26 mouse cellular contexts compared by ENCODE assay signal in the genomic region with DNA sequence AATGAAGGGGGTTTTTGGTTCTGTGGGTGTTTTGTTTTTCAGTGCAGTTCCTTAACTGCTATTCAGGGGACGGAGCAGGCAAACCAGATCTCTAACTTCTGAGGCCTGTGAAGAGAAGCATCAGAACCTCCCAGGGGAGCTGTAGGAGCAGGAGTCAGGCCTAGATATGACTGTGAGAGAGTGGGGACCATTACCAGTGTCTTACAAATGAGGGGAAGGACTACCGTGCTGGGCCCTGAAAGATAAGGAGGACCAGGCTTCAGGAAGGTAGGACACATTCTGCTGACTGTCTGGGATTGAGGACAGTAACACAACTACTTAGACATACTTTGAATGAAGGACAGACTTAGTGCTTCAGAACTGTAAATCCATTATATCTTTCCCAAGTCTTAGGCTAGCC. TPM values are rescaled to one million over a fixed set of nuclear protein-coding genes. Genes with fewer than 3 reads are reported as not detected.
"Had no signal": no experiment of that assay in that cellular context is flagged by ENCODE, and none has a peak within 500 bp of the region (broad histone marks: within the 10 kb centered on the region; RNA-seq: fewer than 3 reads in every experiment).

No protein-coding gene starts in this region.

- H3K4me1 ChIP-seq: heart, embryonic 13.5 days; heart, embryonic 15.5 days; hindbrain, embryonic 13.5 days; hindbrain, embryonic 15.5 days; kidney, embryonic 15.5 days; limb, embryonic 13.5 days; limb, embryonic 15.5 days had no signal

- DNase-seq: forebrain, postnatal 0 days; gastrocnemius, postnatal 14 days; gastrocnemius, postnatal 36 days; heart, adult 18-20 months; heart, postnatal 14 days; heart, postnatal 36 days; kidney, adult 11 months; kidney, adult 2 months; kidney, adult 9 months; kidney, postnatal 14 days; kidney, postnatal 36 days; layer of hippocampus, adult 9-11 months; layer of hippocampus, postnatal 36 days; left cerebral cortex, postnatal 4 days had no signal

- ATAC-seq: forebrain, postnatal 0 days; hindbrain, postnatal 0 days; intestine, embryonic 16.5 days had no signal

- H3K9me3 ChIP-seq: heart, embryonic 13.5 days; heart, embryonic 15.5 days; hindbrain, embryonic 13.5 days; hindbrain, embryonic 15.5 days; kidney, embryonic 15.5 days; limb, embryonic 13.5 days; limb, embryonic 15.5 days had no signal

- H3K9ac ChIP-seq: forebrain, postnatal 0 days; heart, embryonic 13.5 days; heart, embryonic 15.5 days; hindbrain, embryonic 13.5 days; hindbrain, embryonic 15.5 days; kidney, embryonic 15.5 days; limb, embryonic 13.5 days; limb, embryonic 15.5 days had no signal

- H3K4me2 ChIP-seq: heart, embryonic 11.5 days; heart, embryonic 13.5 days; heart, embryonic 15.5 days; hindbrain, embryonic 13.5 days; hindbrain, embryonic 15.5 days; kidney, embryonic 15.5 days; limb, embryonic 13.5 days; limb, embryonic 15.5 days had no signal

- H3K4me3 ChIP-seq: heart, embryonic 13.5 days; heart, embryonic 15.5 days; hindbrain, embryonic 13.5 days; hindbrain, embryonic 15.5 days; kidney, embryonic 15.5 days; limb, embryonic 13.5 days; limb, embryonic 15.5 days had no signal

- H3K27me3 ChIP-seq: heart, embryonic 13.5 days; heart, embryonic 15.5 days; hindbrain, embryonic 13.5 days; hindbrain, embryonic 15.5 days; kidney, embryonic 15.5 days; limb, embryonic 13.5 days; limb, embryonic 15.5 days had no signal

- H3K27ac ChIP-seq: heart, embryonic 13.5 days; heart, embryonic 15.5 days; hindbrain, embryonic 13.5 days; hindbrain, embryonic 15.5 days; hindbrain, postnatal 0 days; kidney, embryonic 15.5 days; kidney, postnatal 0 days; limb, embryonic 13.5 days; limb, embryonic 15.5 days had no signal

RNA-seq across cellular contexts. Expression of a gene that starts 33.8 kb away (rescaled TPM):
- total RNA-seq: hematopoietic stem cell, adult 5-6 weeks had no signal

RNA-seq across cellular contexts. Expression of a gene that starts 54.5 kb away (rescaled TPM):
- total RNA-seq: hematopoietic stem cell, adult 5-6 weeks had no signal
